Mouse (Mus musculus) embryo, embryonic 11.5 days (tissue): ENCODE results near the gene Mmp14.

Experiments used
- DNase-seq: peaks from one replicate; pipeline ENCODE4 v3.0.0-alpha.2; 2012; ENCODE audit warnings: low read depth, low spot score

The Mmp14 gene

DNA sequence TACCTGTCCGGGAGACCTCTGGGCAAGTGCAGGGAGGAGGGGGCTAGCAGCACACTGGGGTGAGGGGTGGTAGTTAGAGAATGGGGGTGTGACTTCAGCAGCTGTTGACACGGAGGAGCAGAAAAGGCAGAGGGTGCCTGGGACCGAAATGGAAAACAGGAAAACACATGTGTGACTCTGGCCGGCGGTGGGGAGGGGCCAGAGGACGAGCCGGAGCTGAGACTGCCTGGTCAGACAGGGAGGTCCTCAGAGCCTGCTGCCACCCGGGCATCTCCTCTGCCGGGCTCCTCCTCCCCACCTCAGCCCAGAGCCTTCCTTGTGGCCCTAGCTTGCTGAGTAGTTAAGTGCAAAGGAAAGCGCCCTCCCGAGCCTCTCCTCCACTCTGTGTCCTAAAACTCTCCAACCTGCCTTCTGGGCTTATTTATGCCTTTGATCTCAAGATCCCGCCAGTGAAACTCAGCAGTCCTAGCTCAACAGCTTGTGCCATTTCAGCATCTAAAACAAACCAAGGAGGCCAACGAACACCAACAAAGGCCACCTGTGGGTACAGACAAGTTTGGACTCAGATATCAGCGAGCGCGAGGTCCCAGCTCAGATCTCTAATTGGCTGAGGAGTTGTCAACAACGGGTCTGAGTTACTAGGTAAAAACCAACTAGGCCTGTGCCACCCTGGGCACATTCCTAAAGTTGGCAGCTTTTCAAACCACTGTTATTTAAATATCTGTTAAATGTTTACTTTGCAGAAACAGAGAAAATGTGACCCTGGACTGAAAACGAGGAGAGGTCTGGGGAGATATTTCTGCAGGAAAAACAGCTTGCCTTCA lies 17.3 kb upstream of the Mmp14 start:
- DNase-seq: no peak

DNA sequence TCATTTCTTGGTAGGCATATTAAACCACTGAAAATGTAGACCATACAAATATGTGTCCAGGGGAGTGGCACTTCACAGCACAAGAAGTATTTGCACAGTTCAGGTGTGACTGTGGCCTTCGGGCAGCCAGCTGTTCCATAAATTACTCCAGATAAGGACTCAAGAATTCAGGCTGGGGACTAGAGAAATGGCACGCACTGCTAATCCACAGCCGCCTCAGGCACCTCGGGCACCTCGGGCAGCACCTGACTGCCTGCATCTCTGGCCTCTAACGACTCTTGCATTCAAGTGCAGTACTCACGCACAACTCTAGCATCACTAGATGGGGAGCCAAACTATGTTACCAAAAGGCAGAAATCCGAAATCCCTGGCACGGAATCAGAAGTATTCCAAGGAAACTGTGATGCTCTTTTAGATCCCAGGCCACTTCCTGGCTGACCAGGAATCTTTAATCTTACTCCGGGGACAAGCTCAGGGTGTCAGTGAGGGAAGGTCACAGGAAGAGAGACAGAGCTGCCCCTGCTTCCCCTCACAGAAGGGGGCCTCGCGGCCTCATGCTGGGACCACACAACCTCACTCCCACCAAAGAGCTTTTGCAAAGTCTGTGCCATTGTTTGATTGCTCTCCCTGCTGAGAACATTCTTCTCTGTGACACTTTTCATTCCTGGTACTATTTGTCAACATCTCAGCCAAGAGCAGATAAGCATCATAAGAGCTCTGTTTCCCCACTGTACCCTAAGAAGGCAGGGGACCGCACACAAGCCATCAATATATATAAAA lies 16.0 kb upstream of the Mmp14 start:
- DNase-seq: no peak

DNA sequence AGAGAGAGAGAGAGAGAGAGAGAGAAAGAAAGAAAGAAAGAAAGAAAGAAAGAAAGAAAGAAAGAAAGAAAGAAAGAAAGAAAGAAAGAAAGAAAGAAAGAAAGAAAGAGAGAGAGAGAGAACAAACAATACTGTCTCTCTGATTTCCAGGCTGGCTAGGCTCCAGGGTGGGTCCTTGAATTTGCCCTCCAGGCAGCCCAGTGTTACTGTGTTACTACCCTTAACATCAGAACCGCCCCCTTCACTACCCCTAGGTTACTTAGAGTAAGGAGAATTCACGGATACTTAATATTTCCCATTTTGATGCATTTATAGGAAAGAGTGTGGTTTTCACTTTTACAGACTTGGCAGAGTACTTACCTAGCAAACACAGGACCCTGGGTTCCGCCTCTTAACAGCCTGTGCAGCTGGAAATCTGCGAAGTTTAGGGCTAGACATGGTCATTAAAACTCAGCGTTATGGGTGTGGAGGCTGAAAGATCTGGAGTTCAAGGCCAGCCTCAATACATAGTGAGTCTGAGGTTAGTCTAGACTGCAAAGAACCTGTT lies 15.1 kb upstream of the Mmp14 start:
- DNase-seq: no peak

DNA sequence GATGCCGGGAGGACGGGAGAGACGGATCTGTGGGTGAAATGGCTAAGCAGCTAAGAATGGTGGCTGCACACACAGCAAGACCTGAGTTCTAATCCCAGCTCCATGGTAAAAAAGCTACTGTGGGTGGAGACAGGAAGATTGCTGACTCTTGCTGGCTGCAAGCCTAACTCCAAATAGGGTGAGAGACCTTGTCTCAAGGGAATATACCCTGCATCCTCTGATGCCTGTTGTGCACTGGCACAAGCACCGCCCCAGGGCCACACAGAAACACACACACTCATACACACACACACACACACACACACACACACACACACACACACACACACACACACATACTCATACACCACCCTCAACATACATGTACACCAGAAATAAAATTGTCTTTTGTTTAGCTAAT lies 14.6 kb upstream of the Mmp14 start:
- DNase-seq: no peak

DNA sequence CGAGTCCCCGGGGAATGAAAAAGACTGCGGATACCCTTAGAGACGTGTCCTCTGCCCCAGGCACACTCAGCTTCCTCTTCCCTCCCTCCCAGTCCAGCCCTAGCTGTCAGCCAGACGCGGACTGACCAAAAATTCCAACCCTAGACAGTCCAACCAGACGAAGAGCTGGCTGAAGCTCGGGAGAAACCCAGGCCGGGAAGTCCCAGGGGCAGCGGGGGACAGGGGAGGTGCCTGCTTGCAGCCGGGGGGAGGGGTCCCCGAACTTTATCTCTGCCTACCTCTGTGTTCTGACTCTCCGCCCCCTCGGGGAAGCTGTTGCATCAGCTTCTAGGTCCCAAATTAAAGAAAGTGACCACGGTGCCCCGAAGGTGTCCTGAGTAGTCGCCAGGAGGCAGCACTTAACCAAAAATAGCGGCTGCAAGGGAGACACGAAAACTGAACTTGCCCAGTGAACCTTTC lies 13.8 kb upstream of the Mmp14 start, which contains the start of gene Slc7a7:
Gene Slc7a7 (minus strand): TSS at position 158 of the 459 bp plus-strand sequence.
- DNase-seq: no peak

DNA sequence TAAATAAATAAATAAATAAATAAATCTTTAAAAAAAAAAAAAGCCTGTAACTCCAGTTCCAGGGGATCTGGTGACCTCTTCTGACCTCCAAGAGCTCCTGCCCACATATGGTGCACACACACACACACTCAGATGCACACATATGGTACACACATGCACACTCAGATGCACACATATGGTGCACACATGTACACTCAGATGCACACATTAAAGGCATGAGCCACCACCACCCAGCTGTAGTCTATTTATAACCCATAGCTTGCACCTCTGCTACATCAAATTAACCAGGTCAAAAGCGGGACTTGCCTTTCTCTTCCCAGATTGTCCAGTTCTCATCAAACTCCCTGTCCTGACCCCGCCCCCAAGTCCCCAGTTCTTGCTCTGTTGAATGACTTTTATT lies 10.4 kb upstream of the Mmp14 start:
- no peak for DNase-seq

DNA sequence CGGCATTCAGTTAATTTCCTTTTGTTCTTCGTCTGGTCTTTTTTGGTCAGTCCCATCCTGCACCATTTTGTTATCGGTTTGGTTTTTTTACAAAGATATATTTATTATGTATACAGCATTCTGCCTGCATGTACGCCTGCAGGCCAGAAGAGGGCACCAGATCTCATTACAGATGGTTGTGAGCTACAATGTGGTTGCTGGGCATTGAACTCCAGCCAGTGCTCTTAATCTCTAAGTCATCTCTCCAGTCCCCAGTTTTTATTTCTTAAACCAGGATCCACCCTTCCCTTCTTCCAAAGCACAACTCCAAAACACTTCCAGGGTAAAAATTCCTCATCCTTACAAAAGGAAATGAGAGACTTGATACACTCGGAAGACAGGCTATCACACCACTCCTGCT lies 8.0 kb upstream of the Mmp14 start:
- DNase-seq: no peak

DNA sequence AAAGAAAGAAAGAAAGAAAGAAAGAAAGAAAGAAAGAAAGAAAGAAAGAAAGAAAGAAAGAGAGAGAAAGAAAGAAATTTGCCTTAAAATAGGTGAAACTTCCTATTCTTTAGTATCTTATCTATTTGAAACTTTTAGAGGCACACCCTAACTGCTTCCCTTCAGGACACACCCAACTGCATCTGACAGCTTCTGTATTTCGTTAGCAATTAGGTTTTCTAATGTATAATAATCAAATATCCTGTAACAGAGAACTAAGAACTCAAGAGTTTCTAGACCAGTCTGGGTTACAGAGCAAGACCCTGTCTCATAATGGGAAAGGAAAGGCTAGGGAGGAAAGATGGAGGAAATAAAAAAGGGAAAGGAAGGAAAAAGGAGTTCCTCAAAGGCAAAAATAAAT lies 6.8 kb upstream of the Mmp14 start:
- DNase-seq: no peak

DNA sequence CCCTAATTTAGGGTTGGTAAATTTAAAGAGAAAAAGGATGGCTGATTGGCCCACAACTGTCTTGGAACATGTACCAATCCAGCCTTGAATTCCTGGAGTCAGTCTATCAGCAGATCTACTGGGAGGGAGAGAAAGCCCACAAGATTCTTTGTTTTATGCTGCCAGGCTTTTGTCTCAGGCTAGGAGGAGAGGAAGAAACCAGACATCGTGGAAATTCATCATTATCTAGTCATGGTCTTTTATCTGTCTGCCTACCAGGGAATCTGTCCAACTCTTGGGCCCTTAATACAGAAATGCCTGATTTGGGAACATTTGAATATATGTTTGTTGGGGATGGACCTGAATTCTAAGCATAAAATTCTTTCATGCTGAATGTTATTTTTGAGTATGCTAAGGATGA lies 5.9 kb upstream of the Mmp14 start:
- no peak for DNase-seq

DNA sequence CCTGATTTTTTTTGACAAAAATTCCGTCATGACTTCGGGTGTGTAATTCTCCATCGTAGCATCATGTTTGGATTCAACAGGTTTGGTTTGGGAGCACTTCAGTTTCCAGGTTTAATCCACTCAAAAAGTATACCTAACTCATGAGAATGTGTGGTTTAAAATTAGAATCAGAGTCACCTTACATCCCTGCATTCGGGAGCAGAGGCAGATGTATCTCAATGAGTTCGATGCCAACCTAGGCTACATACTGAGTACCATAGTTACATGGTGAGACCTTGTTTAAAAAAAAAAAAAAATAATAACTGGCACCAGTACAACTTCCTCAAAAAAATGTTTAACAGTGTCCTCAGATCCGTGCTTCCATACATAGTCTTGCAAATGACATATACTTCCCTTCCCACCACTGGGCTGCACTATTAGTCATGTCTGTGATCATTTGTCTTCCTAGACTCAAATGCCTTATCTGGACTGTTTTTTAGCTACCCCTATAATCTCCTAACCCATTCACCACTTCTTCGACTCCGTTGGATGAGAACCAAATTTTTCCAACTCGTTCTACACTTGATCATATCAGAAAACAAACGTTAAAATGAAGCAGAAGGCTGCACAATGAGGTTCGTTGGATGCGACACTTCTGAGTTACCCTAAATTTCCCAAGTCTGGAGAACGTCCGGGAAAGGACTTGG lies 5.3 kb upstream of the Mmp14 start:
- no peak for DNase-seq

DNA sequence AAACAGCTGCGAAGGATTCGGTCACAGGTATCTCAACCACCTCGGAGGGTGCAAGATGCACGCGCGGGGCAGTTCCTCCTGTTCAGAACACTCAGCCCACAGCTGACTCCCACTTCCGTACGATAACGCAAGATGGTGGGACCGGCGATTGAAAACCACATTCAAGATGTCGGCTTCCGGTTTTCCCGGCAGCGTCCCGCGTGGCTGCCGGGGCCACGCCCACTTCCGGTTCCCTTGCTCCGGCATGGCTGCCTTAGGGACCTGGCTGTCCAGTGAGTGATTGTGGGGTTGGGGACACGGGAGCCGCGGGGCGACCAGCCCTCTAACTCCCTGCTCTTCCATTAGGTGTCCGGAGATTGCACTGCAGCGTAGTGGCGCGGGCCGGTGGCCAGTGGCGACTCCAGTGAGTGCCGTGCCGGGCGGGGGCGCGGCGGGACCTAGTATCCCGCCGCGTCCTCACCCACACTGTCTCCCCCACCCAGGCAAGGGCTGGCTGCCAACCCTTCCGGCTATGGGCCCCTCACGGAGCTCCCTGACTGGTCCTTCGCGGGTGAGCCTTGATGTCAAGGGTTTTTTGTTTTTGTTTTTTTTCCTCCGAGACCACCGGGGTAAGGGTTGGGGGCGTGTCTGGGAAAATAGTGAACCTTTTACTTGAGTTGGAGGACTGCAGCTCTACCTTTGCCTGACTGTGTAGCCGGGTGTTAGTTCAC lies 4.6 kb upstream of the Mmp14 start, which contains the start of gene Mrpl52:
Gene Mrpl52 (plus strand): TSS at position 221 of the 710 bp plus-strand sequence.
- peak; percentile 90 for DNase-seq

DNA sequence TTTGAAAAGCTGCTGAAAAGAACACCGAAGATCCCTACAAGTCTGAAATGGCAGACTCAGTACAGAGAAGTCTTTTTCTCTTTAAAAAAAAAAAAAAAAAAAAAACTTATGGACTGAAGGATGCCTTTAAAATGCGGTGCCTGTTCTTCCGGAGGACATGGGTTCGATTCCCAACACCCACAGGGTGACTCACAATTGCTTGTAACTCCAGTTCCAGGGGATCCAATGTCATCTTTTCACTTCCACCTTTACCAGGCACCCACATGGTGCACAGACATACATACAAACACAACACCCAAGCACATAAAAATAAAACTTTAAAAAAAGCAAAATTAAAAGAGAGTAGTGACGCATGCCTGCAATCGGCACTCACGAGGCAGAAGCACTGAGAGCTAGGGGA lies 3.7 kb upstream of the Mmp14 start:
- DNase-seq: no peak

DNA sequence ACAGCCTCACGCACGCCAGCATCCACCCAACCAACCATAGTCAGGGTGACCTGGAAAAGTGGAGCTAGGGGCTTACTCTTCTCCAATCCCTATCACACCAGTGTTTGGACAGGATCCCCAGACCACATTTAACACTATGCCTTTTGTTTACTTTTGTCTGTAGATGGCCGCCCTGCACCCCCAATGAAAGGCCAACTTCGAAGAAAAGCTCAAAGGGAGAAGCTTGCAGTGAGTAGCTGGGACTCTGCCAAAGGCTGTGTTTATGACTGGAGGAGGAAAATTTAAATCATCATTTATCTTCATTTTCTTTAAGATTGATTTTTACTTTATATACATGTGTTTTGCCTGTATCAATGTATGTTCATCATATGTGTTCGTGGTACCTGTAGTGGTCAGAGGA lies 3.0 kb upstream of the Mmp14 start:
- no peak for DNase-seq

DNA sequence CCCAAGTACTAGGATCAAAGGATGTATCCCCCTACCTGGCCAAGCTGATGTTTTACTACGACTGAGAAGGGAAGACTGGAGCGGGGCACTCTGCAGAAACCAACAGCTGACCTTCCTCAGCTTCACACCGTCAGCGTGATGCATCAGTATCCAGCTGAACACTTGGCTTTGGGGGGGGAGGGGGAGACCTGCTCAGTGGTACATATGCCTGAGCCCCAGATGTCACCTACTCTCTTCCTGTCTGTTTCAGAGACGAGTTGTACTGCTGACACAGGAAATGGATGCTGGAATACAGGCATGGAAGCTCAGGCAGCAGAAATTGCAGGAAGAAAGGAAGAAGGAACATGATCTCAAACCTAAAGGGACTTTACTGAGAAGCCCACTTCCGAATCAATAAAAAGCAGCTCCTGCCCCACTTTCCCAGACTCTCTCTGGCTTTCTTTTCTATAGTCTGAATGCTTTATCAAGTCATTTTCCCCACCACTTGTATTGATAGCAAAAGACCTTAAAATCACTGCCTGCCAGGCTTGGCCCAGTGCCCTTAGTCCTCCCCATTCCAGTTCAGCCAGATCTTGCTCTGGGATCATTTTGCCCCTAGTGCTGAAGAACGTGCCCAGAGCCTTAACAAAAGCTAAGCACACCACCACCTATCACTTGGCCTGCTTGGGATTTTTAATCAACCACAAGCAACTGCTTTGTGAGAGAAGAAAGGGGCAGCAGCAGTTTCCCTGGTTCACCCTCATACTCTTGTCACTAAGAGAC lies 1.9 kb upstream of the Mmp14 start:
- no peak for DNase-seq

DNA sequence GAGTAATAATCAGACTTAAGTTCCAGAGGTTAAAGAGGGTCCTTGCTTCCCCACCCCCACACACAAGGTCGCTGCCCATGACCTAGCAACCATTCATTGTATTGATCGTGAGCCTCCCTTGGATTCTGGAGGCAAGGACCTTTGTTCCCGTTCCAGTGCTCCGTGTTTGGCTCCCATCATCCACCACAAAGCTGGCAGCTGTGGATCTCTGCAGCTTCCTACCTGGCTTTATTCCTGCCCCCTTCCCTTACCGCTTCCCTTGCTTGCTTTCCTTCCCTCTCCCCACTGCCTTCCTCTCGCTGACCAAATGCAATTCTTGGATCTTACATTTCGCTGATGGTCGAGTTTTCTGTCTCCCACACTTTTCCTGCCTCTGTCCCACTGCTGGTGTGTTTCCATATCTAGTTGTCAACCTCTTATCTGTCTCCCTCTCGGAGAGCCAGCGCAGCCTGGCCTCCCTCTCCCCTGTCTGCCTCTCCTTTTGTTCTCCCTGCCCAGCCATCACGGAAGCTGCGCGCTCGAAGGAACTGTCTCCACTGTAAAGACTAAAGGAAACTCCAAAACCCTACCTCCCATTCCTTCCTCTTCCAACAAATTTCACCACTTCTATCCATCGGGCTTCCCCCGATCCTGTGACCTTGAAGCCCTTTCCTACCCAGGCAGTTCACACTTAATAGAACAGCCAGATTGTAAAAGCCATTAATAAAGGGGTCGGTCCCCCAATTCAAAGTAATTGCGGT lies 836 bp upstream of the Mmp14 start:
- no peak for DNase-seq

DNA sequence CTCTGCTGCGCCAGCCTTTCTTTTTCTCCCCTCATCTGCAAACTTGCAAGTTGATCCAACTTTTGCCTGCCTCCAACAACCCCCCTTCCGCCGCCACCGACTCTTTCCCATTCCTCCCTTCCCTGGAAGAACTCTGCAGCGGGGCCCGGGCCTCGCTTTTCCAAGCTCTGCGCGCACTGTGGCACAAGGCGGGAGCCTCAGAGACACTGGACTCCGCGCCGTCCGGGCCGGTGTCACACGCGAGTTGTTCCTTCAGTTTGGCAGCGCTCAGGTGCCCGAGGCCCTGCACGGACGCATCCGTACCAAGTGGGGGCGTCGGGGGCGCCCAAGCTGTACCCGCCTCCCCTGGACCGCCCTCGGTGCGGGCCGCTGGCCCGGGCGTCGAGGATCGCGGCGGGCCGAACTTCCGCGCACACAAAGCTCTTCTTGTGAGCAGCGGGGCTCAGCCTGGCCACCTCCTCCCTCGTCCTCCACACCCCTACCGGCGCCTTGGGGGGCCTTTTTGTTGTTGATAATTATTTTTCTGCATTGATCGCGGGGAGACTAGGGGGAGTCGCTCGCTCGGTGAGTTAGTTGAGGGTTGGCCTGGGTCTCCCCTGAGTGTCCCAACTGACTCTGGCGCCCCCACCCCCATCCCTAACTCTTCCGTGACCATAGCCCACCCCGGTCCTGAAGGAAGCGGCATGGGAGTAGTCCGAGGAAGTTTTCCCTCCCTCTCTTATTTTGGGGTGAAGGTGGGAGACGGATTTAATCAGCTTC lies 845 bp downstream of the Mmp14 start:
- no peak for DNase-seq

DNA sequence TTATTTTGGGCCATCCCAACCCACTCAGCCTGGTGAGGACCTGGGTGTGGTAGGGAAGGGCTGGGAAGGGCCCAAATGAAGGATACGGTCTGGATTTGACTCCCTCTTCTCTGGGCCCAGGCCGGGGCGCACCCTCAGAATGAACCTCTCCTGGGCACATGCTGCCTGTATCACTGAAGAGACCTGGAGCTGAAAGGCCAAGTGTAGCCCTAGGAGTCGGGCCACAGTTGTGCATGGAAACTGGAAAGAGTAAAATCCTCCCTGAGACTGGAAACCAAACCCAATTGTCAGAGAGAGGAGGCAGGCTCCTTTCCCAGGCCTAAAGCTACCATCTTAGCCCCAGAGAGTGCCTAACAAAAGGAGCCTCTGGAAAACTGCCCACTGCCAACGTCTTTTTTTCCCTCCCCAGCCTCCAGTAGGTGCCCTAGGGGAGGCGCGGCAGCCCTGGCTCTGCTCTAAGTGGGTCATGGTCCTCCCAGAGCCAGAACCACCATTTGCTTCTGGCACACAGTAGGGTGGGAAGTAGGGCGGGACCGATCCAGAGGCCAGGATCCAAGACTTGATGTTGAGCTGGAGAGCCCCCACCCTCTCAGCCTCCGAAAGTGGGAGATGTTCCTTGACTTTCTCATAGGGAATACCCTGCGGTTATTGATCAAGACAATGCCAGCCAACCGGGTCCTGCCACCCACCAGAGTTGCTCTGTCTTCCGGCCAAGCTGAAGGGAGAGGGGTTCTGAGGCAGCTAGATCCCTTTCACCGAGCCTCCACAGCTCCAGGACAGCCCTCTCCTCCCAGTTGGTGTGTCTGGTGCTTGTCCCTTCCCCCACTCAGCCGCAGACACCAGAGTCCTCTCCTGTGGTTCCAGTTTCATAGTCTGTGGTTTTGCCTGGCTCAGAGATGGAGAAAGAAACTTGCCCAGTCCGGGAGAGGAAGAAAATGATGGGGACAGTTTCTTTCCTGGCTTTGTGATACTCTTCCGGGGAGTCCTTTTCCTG lies 1.7 kb downstream of the Mmp14 start:
- DNase-seq: no peak
